Mouse (Mus musculus): ENCODE results near the gene Clec14a. TPM values are rescaled to one million over a fixed set of nuclear protein-coding genes. Genes with fewer than 3 reads are reported as not detected.

Gene Clec14a
- polyA plus RNA-seq, 1 experiment from 2014 or later, result 5.4 TPM

DNA sequence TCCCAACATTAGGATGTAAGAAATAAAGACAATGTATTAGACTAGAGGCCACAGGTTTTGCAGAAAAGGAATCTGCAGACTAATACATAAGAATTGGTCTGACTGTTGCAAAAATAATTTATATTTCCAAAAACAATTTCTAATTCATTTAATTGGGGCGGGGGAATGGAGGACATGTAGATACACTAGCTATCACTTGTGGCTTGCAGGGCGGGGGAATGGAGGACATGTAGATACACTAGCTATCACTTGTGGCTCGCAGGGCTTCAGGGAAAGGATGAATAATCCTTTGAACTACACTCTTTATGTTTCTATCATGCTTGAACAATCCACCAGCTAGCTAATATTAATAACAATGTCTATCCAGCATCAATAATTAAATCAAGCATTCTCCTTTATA is 50.0 kb downstream of the Clec14a start:
- Histone ChIP-seq H3K27me3 (ENCODE audit: poor library complexity, severe bottlenecking) (peaks cover 49% of the 10 kb centered on the region), H3K36me3 (replicated peaks) (no peaks in the 10 kb centered on the region), H3K9me3 (no peaks in the 10 kb centered on the region), H3K4me3 (no peak overlapping the region), H3K27ac (no peak overlapping the region), H3K4me1 (peaks cover 13% of the 10 kb centered on the region)
- WGBS, result 91% methylated on average over 3 of the region's 3 CpGs
- DNase-seq (ENCODE audit: extremely low spot score, low spot score), result no peak

DNA sequence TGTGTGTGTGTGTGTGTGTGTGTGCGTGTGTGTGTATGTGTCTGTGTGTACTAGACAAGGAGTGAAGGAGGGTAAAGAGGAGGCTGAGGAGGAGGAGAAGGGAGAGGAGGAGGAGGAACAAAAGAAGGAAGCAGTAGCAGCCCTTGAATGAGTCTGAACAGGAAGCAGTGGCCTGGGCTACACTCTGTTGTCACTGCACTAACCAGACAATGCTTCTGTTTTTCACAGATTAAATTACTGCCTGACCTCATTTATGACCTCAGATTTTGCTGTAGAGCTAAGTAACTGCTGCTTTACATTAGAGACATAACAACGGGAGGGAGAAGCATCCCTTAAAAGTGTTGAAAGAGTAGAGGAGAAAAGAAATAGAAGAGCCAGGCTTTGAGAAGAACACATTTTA is 52.9 kb downstream of the Clec14a start:
- Histone ChIP-seq H3K27me3 (ENCODE audit: poor library complexity, severe bottlenecking) (peaks cover 78% of the 10 kb centered on the region), H3K27ac (no peak overlapping the region), H3K36me3 (replicated peaks) (no peaks in the 10 kb centered on the region), H3K4me1 (peaks cover 42% of the 10 kb centered on the region), H3K4me3 (no peak overlapping the region), H3K9me3 (no peaks in the 10 kb centered on the region)
- WGBS, result 61% methylated on average over 2 of the region's 2 CpGs
- no peak for DNase-seq (ENCODE audit: extremely low spot score, low spot score)

Other genes starting within 250 kb of the Clec14a start
- 0.06 TPM in 1 of 2 replicates, not detected in the other for gene Sstr1, start 57.5 kb downstream of the Clec14a start, polyA plus RNA-seq (2016; fragmentation: Nextera tagmentation; extraction: Ambion mirVana)